Mouse (Mus musculus) lung, postnatal 0 days (tissue): ENCODE data around the gene Mob1a.
A peak's percentile ranks its signal among the peaks of the same experiment; 100 is the strongest.

ENCODE experiments used
- CTCF ChIP-seq: IDR thresholded peaks from 2 replicates; pipeline ENCODE4 v1.5.1; 2016; ENCODE audit warnings: antibody characterized with exemption, mild to moderate bottlenecking
- EP300 ChIP-seq: IDR thresholded peaks from 2 replicates; pipeline ENCODE4 v1.6.1; 2016; ENCODE audit warnings: antibody characterized with exemption, mild to moderate bottlenecking, control low read depth

DNA sequence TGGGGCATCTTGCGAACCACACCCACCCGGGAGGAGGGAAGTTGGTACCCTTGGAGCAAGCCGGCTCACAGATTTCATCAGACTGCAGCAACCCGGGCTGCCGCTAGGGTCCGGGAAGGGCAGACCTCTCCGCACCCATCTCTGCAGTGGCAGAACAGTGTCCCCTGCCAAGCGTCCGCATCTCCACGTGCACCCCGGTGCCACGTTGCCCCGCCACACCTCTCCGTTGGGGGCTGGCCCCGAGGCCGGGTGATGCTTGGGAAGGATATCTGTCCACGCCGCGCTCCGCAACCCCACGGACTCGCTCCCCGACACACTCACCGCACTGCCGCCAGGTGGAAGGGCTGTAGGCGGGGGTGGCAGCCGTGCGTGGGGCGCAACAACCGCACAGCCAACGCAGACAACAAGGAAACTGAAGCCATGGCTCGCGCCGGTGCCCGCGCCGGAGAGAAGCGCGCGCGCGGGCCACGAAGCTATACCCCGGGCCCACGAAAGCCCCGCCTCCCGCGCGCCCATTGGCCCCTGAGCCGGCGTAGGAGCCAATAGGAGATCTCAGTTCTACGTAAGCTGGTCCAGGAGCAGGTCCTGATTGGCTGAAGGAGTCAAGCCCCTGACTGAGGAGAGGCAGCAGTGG lies 8.6 kb upstream of the Mob1a start:
- peak; percentile 73 for TF ChIP-seq CTCF
- TF ChIP-seq EP300: no peak
